Mouse (Mus musculus): ENCODE measurements at regions not wholly inside any gene's neighbourhood (a gene's known extent, or its start where the extent isn't known, plus 50 kb on each side); places are given as distances from the start of the nearest gene placed in this dataset.

GRCm38 (mm10) chr9:27568372-27569053 lies 171.9 kb downstream of the Spata19 start:
- H3K27me3 ChIP-seq, result no peaks in the 10 kb centered on the region
- H3K9ac ChIP-seq, result no peak overlapping the region
- no peak overlapping the region for H3K4me3 ChIP-seq
- H3K4me1 ChIP-seq (replicated peaks), result no peaks in the 10 kb centered on the region
- no peak overlapping the region for H3K4me2 ChIP-seq
- ATAC-seq (ENCODE audit: low read depth), result no peak
- WGBS, result 73% methylated on average over 8 of the region's 8 CpGs
- no peaks in the 10 kb centered on the region for H3K9me3 ChIP-seq
- peak overlapping the region; percentile 42; the same call in 1 of the 2 replicates for H3K27ac ChIP-seq (replicated peaks)
- H3K36me3 ChIP-seq, result no peaks in the 10 kb centered on the region

- 83% methylated on average over 7 of the region's 7 CpGs for WGBS
- H3K36me3 ChIP-seq, result no peaks in the 10 kb centered on the region
These were observed 172.4 kb downstream of the Spata19 start for GRCm38 (mm10) chr9:27569054-27569387.

GRCm38 (mm10) chr9:27617096-27617839 lies 173.3 kb upstream of the Opcml start:
- no peak overlapping the region for H3K4me2 ChIP-seq
- no peak overlapping the region for H3K27ac ChIP-seq (replicated peaks)
- H3K9ac ChIP-seq, result no peak overlapping the region
- peaks cover 58% of the 10 kb centered on the region for H3K27me3 ChIP-seq
- H3K9me3 ChIP-seq, result no peaks in the 10 kb centered on the region
- peaks cover 22% of the 10 kb centered on the region for H3K4me1 ChIP-seq (replicated peaks)
- H3K4me3 ChIP-seq, result no peak overlapping the region
- peak; percentile 36; the same call in 1 of the 2 replicates for ATAC-seq (ENCODE audit: low read depth)
- H3K36me3 ChIP-seq, result no peaks in the 10 kb centered on the region
- WGBS, result 39% methylated on average over 7 of the region's 7 CpGs

More at GRCm38 (mm10) chr9:27569054-27569387, 172.4 kb downstream of the Spata19 start:
- H3K4me3 ChIP-seq, result no peak overlapping the region
- H3K4me2 ChIP-seq, result no peak overlapping the region
- H3K4me1 ChIP-seq (replicated peaks), result no peaks in the 10 kb centered on the region
- H3K27ac ChIP-seq (replicated peaks), result no peak overlapping the region
- no peaks in the 10 kb centered on the region for H3K9me3 ChIP-seq
- no peak for ATAC-seq (ENCODE audit: low read depth)
- no peak overlapping the region for H3K9ac ChIP-seq
- no peaks in the 10 kb centered on the region for H3K27me3 ChIP-seq

GRCm38 (mm10) chr9:27634901-27635300 lies 155.7 kb upstream of the Opcml start:
- Histone ChIP-seq H3K27me3 (peaks cover 14% of the 10 kb centered on the region; the same call in 1 of the 2 replicates), H3K9me3 (no peaks in the 10 kb centered on the region), H3K4me2 (no peak overlapping the region), H3K27ac (replicated peaks) (no peak overlapping the region), H3K36me3 (no peaks in the 10 kb centered on the region), H3K4me3 (no peak overlapping the region), H3K4me1 (replicated peaks) (no peaks in the 10 kb centered on the region), H3K9ac (no peak overlapping the region)
- 77% methylated on average over 6 of the region's 6 CpGs for WGBS
- ATAC-seq (ENCODE audit: low read depth), result no peak

- no peaks in the 10 kb centered on the region for H3K36me3 ChIP-seq
- 0 out of 2 replicates have a peak, but pooled peaks cover 6% of the 10 kb centered on the region for H3K4me1 ChIP-seq (replicated peaks)
- H3K27ac ChIP-seq (replicated peaks), result no peak overlapping the region
- H3K4me3 ChIP-seq, result no peak overlapping the region
- no peak overlapping the region for H3K9ac ChIP-seq
- H3K4me2 ChIP-seq, result no peak overlapping the region
- ATAC-seq (ENCODE audit: low read depth), result no peak
- H3K9me3 ChIP-seq, result no peaks in the 10 kb centered on the region
- peaks cover 4% of the 10 kb centered on the region; the same call in 1 of the 2 replicates for H3K27me3 ChIP-seq
These were observed 150.0 kb upstream of the Opcml start for GRCm38 (mm10) chr9:27640611-27641010.

GRCm38 (mm10) chr9:27643312-27643711 lies 147.3 kb upstream of the Opcml start:
- no peak overlapping the region for H3K9ac ChIP-seq
- H3K9me3 ChIP-seq, result no peaks in the 10 kb centered on the region

GRCm38 (mm10) chr9:27643916-27644315 lies 146.7 kb upstream of the Opcml start:
- 0 out of 2 replicates have a peak, but pooled peaks cover 6% of the 10 kb centered on the region for H3K4me1 ChIP-seq (replicated peaks)

More at GRCm38 (mm10) chr9:27643312-27643711, 147.3 kb upstream of the Opcml start:
- Histone ChIP-seq H3K4me2 (no peak overlapping the region), H3K4me1 (replicated peaks) (0 out of 2 replicates have a peak, but pooled peaks cover 6% of the 10 kb centered on the region), H3K4me3 (no peak overlapping the region), H3K27me3 (no peaks in the 10 kb centered on the region), H3K36me3 (no peaks in the 10 kb centered on the region), H3K27ac (replicated peaks) (no peak overlapping the region)
- ATAC-seq (ENCODE audit: low read depth), result no peak
- WGBS, result 68% methylated on average over 1 of the region's 1 CpGs

GRCm38 (mm10) chr9:27645435-27645834 lies 145.1 kb upstream of the Opcml start:
- no peak overlapping the region for H3K4me3 ChIP-seq
- H3K4me1 ChIP-seq (replicated peaks), result 0 out of 2 replicates have a peak, but pooled peaks cover 3% of the 10 kb centered on the region
- H3K27ac ChIP-seq (replicated peaks), result no peak overlapping the region
- H3K27me3 ChIP-seq, result no peaks in the 10 kb centered on the region
- H3K9me3 ChIP-seq, result no peaks in the 10 kb centered on the region
- no peak for ATAC-seq (ENCODE audit: low read depth)
- H3K4me2 ChIP-seq, result no peak overlapping the region
- no peak overlapping the region for H3K9ac ChIP-seq
- WGBS, result 90% methylated on average over 5 of the region's 5 CpGs
- H3K36me3 ChIP-seq, result no peaks in the 10 kb centered on the region

More at GRCm38 (mm10) chr9:27643916-27644315, 146.7 kb upstream of the Opcml start:
- Histone ChIP-seq H3K4me3 (no peak overlapping the region), H3K27ac (replicated peaks) (no peak overlapping the region), H3K27me3 (no peaks in the 10 kb centered on the region), H3K9ac (no peak overlapping the region), H3K9me3 (no peaks in the 10 kb centered on the region), H3K4me2 (no peak overlapping the region), H3K36me3 (no peaks in the 10 kb centered on the region)
- no peak for ATAC-seq (ENCODE audit: low read depth)

GRCm38 (mm10) chr9:27646100-27646499 lies 144.5 kb upstream of the Opcml start:
- H3K4me1 ChIP-seq (replicated peaks), result no peaks in the 10 kb centered on the region
- 69% methylated on average over 8 of the region's 8 CpGs for WGBS
- no peak overlapping the region for H3K27ac ChIP-seq (replicated peaks)
- no peak; the same call in 1 of the 2 replicates for ATAC-seq (ENCODE audit: low read depth)
- H3K4me2 ChIP-seq, result no peak overlapping the region
- no peak overlapping the region for H3K4me3 ChIP-seq
- H3K9me3 ChIP-seq, result no peaks in the 10 kb centered on the region
- no peaks in the 10 kb centered on the region for H3K27me3 ChIP-seq
- H3K36me3 ChIP-seq, result no peaks in the 10 kb centered on the region
- H3K9ac ChIP-seq, result no peak overlapping the region

GRCm38 (mm10) chr9:27646956-27647355 lies 143.6 kb upstream of the Opcml start:
- Histone ChIP-seq H3K9ac (no peak overlapping the region), H3K36me3 (no peaks in the 10 kb centered on the region), H3K4me3 (no peak overlapping the region), H3K27ac (replicated peaks) (no peak overlapping the region), H3K4me2 (no peak overlapping the region), H3K27me3 (no peaks in the 10 kb centered on the region), H3K9me3 (no peaks in the 10 kb centered on the region), H3K4me1 (replicated peaks) (no peaks in the 10 kb centered on the region)
- 77% methylated on average over 10 of the region's 10 CpGs for WGBS
- no peak for ATAC-seq (ENCODE audit: low read depth)

- H3K4me3 ChIP-seq, result no peak overlapping the region
- H3K9me3 ChIP-seq, result no peaks in the 10 kb centered on the region
- no peak overlapping the region for H3K9ac ChIP-seq
- no peak overlapping the region for H3K27ac ChIP-seq (replicated peaks)
- no peaks in the 10 kb centered on the region for H3K36me3 ChIP-seq
- 96% methylated on average over 1 of the region's 1 CpGs for WGBS
- H3K27me3 ChIP-seq, result 0 out of 2 replicates have a peak, but pooled peaks cover 1% of the 10 kb centered on the region
- ATAC-seq (ENCODE audit: low read depth), result no peak
- no peak overlapping the region for H3K4me2 ChIP-seq
- peaks cover 8% of the 10 kb centered on the region for H3K4me1 ChIP-seq (replicated peaks)
These were observed 132.6 kb upstream of the Opcml start for GRCm38 (mm10) chr9:27658001-27658400.

GRCm38 (mm10) chr9:27661431-27662300 lies 128.9 kb upstream of the Opcml start:
- H3K4me1 ChIP-seq (replicated peaks), result peaks cover 8% of the 10 kb centered on the region
- H3K9ac ChIP-seq, result no peak overlapping the region
- H3K36me3 ChIP-seq, result no peaks in the 10 kb centered on the region
- no peaks in the 10 kb centered on the region for H3K9me3 ChIP-seq
- no peak overlapping the region for H3K27ac ChIP-seq (replicated peaks)
- no peaks in the 10 kb centered on the region for H3K27me3 ChIP-seq
- ATAC-seq (ENCODE audit: low read depth), result no peak
- WGBS, result 56% methylated on average over 1 of the region's 1 CpGs
- H3K4me2 ChIP-seq, result no peak overlapping the region
- H3K4me3 ChIP-seq, result no peak overlapping the region
